Mouse (Mus musculus): ENCODE data around the gene Tmem208.

GRCm38 (mm10) chr8:105350186-105350585 is 24.0 kb downstream of the Tmem208 start:
- no peak for TF ChIP-seq MYC (IDR thresholded peaks at IDR 0.05; ENCODE audit: low read depth, low read length)
- no peak for TF ChIP-seq CTCF (IDR thresholded peaks at IDR 0.05 in 2 of 3, conservative IDR thresholded peaks at IDR 0.05 in 1 of 3; ENCODE audit: control insufficient read depth in 1 of 3, insufficient read depth in 1 of 3, low read depth in 2 of 3, low read length in 3 of 3, poor library complexity in 1 of 3, severe bottlenecking in 1 of 3)
- TF ChIP-seq EP300 (IDR thresholded peaks at IDR 0.05; ENCODE audit: low read depth in 1 of 2, low read length in 2 of 2) = no peak
- TF ChIP-seq MEF2A (IDR thresholded peaks at IDR 0.05; ENCODE audit: extremely low read depth, insufficient replicate concordance, low read depth, low read length, poor library complexity, severe bottlenecking) = no peak
- no peak for TF ChIP-seq POLR2A (IDR thresholded peaks at IDR 0.05; ENCODE audit: control insufficient read depth in 1 of 2, insufficient read depth in 1 of 2, low read depth in 1 of 2, low read length in 2 of 2, poor library complexity in 1 of 2)
- no peak for TF ChIP-seq ZC3H11A (IDR thresholded peaks at IDR 0.05; ENCODE audit: low read depth, low read length)
- no peak for TF ChIP-seq GATA1 (IDR thresholded peaks at IDR 0.05; ENCODE audit: low read depth, low read length)
